Mouse (Mus musculus) kidney, embryonic 14.5 days (tissue): ENCODE measurements around the gene Cacng5. TPM values are rescaled to one million over a fixed set of nuclear protein-coding genes. Genes with fewer than 3 reads are reported as not detected.

Experiments
- ATAC-seq: fragments of 200-750 bp; cut with Nextera tagmentation; 2 replicates; pipeline ENCODE4 v1.8.0; 2017; ENCODE audit warnings: moderate number of reproducible peaks, mild to moderate bottlenecking, moderate TSS enrichment, moderate library complexity; ENCODE audit not compliant: low FRiP score, low TSS enrichment
- H3K27ac ChIP-seq: fragments of 300-500 bp; sonication (generic); 2 replicates; pipeline ENCODE4 v1.5.1; 2014; ENCODE audit warnings: low read depth, mild to moderate bottlenecking, low read length, moderate library complexity, mixed read lengths
- H3K27me3 ChIP-seq: fragments of 300-500 bp; sonication (generic); 2 replicates; pipeline ENCODE4 v1.6.1; 2014; ENCODE audit warnings: mild to moderate bottlenecking, low read length; ENCODE audit not compliant: control insufficient read depth, insufficient read depth
- H3K36me3 ChIP-seq: fragments of 300-500 bp; sonication (generic); 2 replicates; pipeline ENCODE4 v1.6.1; 2014; ENCODE audit warnings: low read length, mixed read lengths; ENCODE audit not compliant: control insufficient read depth, insufficient read depth
- H3K4me1 ChIP-seq: fragments of 300-500 bp; sonication (generic); 2 replicates; pipeline ENCODE4 v1.6.1; 2014; ENCODE audit warnings: low read length, mixed read lengths; ENCODE audit not compliant: control insufficient read depth, insufficient read depth
- H3K4me2 ChIP-seq: fragments of 300-500 bp; sonication (generic); replicated peaks from 2 replicates; pipeline ENCODE4 v1.6.1; 2014; ENCODE audit warnings: low read depth, mild to moderate bottlenecking, low read length
- H3K4me3 ChIP-seq: fragments of 300-500 bp; sonication (generic); 2 replicates; pipeline ENCODE4 v1.5.1; 2014; ENCODE audit warnings: mild to moderate bottlenecking, low read length
- H3K9ac ChIP-seq: fragments of 300-500 bp; sonication (generic); 2 replicates; pipeline ENCODE4 v1.6.1; 2014; ENCODE audit warnings: low read depth, mild to moderate bottlenecking, low read length, moderate library complexity
- H3K9me3 ChIP-seq: fragments of 300-500 bp; sonication (generic); 2 replicates; pipeline ENCODE4 v1.6.1; 2016; ENCODE audit warnings: low read length; ENCODE audit not compliant: control insufficient read depth
- WGBS: fragments of 180-500 bp; shearing (Covaris S2); extraction: QIAGEN DNeasy Blood & Tissue Kit; methylation state at CpG from one replicate; pipeline ENCODE4 v1.1.7; 2014; 5-methylcytosine and 5-hydroxymethylcytosine counted together
- polyA plus RNA-seq: library from polyadenylated mRNA; unstranded; fragments of >200 nt; fragmentation: Nextera tagmentation; extraction: Ambion mirVana; gene quantifications from 2 replicates; pipeline ENCODE4 v1.2.1, GENCODE M21; 2014

The Cacng5 gene
- polyA plus RNA-seq, 1 experiment from 2014 or later: not detected

- Histone ChIP-seq H3K4me1 (no peaks in the 10 kb centered on the region), H3K9ac (no peak overlapping the region), H3K4me3 (no peak overlapping the region), H3K4me2 (no peak overlapping the region), H3K27ac (no peak overlapping the region), H3K36me3 (no peaks in the 10 kb centered on the region), H3K27me3 (no peaks in the 10 kb centered on the region), H3K9me3 (no peaks in the 10 kb centered on the region)
- no peak for ATAC-seq
- WGBS: 13% methylated on average over 7 of the region's 7 CpGs
These were observed 49.7 kb downstream of the Cacng5 start for GRCm38 (mm10) chr11:107865128-107865527.

GRCm38 (mm10) chr11:107864024-107864423, 50.8 kb downstream of the Cacng5 start:
- 0 out of 2 replicates have a peak, but pooled peaks have one; percentile 28 for ATAC-seq
- no peak overlapping the region for H3K27ac ChIP-seq
- 2% methylated on average over 4 of the region's 4 CpGs for WGBS
- no peaks in the 10 kb centered on the region for H3K27me3 ChIP-seq
- H3K9me3 ChIP-seq: no peaks in the 10 kb centered on the region
- no peaks in the 10 kb centered on the region for H3K4me1 ChIP-seq
- H3K9ac ChIP-seq: no peak overlapping the region
- no peak overlapping the region for H3K4me3 ChIP-seq
- no peaks in the 10 kb centered on the region for H3K36me3 ChIP-seq
- H3K4me2 ChIP-seq: no peak overlapping the region

- Histone ChIP-seq H3K4me2 (no peak overlapping the region), H3K27me3 (no peaks in the 10 kb centered on the region), H3K36me3 (no peaks in the 10 kb centered on the region), H3K4me3 (no peak overlapping the region), H3K4me1 (no peaks in the 10 kb centered on the region), H3K27ac (no peak overlapping the region), H3K9ac (no peak overlapping the region), H3K9me3 (no peaks in the 10 kb centered on the region)
- 83% methylated on average over 5 of the region's 5 CpGs for WGBS
- ATAC-seq: no peak
These were observed 53.1 kb downstream of the Cacng5 start for GRCm38 (mm10) chr11:107861738-107862137.

GRCm38 (mm10) chr11:107859871-107860270, 55.0 kb downstream of the Cacng5 start:
- Histone ChIP-seq H3K27ac (no peak overlapping the region), H3K9me3 (no peaks in the 10 kb centered on the region), H3K36me3 (no peaks in the 10 kb centered on the region), H3K4me2 (no peak overlapping the region), H3K4me3 (no peak overlapping the region), H3K9ac (no peak overlapping the region), H3K4me1 (no peaks in the 10 kb centered on the region), H3K27me3 (no peaks in the 10 kb centered on the region)
- WGBS: 99% methylated on average over 4 of the region's 4 CpGs
- ATAC-seq: no peak

GRCm38 (mm10) chr11:107859288-107859687, 55.6 kb downstream of the Cacng5 start:
- H3K27me3 ChIP-seq: no peaks in the 10 kb centered on the region
- no peak overlapping the region for H3K4me3 ChIP-seq
- WGBS: 26% methylated on average over 7 of the region's 7 CpGs
- no peak overlapping the region for H3K4me2 ChIP-seq
- H3K9ac ChIP-seq: no peak overlapping the region
- no peaks in the 10 kb centered on the region for H3K9me3 ChIP-seq
- H3K36me3 ChIP-seq: no peaks in the 10 kb centered on the region
- no peaks in the 10 kb centered on the region for H3K4me1 ChIP-seq
- ATAC-seq: no peak
- H3K27ac ChIP-seq: no peak overlapping the region

- Histone ChIP-seq H3K9ac (no peak overlapping the region), H3K4me1 (no peaks in the 10 kb centered on the region), H3K36me3 (no peaks in the 10 kb centered on the region), H3K9me3 (no peaks in the 10 kb centered on the region), H3K27ac (no peak overlapping the region), H3K4me3 (no peak overlapping the region), H3K27me3 (no peaks in the 10 kb centered on the region), H3K4me2 (no peak overlapping the region)
- ATAC-seq: no peak
- 41% methylated on average over 1 of the region's 1 CpGs for WGBS
These were observed 61.8 kb downstream of the Cacng5 start for GRCm38 (mm10) chr11:107853088-107853487.

- WGBS: 58% methylated on average over 10 of the region's 10 CpGs
- no peak for ATAC-seq
- H3K9ac ChIP-seq: no peak overlapping the region
These were observed 65.2 kb downstream of the Cacng5 start for GRCm38 (mm10) chr11:107849621-107850020.

GRCm38 (mm10) chr11:107844175-107844574, 70.7 kb downstream of the Cacng5 start:
- Histone ChIP-seq H3K4me3 (no peak overlapping the region), H3K27ac (no peak overlapping the region), H3K9me3 (no peaks in the 10 kb centered on the region), H3K9ac (no peak overlapping the region), H3K4me2 (no peak overlapping the region), H3K4me1 (no peaks in the 10 kb centered on the region), H3K27me3 (no peaks in the 10 kb centered on the region), H3K36me3 (no peaks in the 10 kb centered on the region)
- WGBS: 90% methylated on average over 1 of the region's 1 CpGs
- ATAC-seq: no peak

More at GRCm38 (mm10) chr11:107849621-107850020, 65.2 kb downstream of the Cacng5 start:
- no peak overlapping the region for H3K4me3 ChIP-seq
- H3K27ac ChIP-seq: no peak overlapping the region
- no peaks in the 10 kb centered on the region for H3K4me1 ChIP-seq
- H3K4me2 ChIP-seq: no peak overlapping the region
- H3K9me3 ChIP-seq: no peaks in the 10 kb centered on the region
- no peaks in the 10 kb centered on the region for H3K27me3 ChIP-seq
- no peaks in the 10 kb centered on the region for H3K36me3 ChIP-seq

- no peaks in the 10 kb centered on the region for H3K4me1 ChIP-seq
- H3K36me3 ChIP-seq: no peaks in the 10 kb centered on the region
- no peak overlapping the region for H3K27ac ChIP-seq
- no peak overlapping the region for H3K4me2 ChIP-seq
- no peak overlapping the region for H3K4me3 ChIP-seq
- no peaks in the 10 kb centered on the region for H3K27me3 ChIP-seq
- ATAC-seq: no peak
- 55% methylated on average over 7 of the region's 7 CpGs for WGBS
- no peaks in the 10 kb centered on the region for H3K9me3 ChIP-seq
- no peak overlapping the region for H3K9ac ChIP-seq
These were observed 81.4 kb downstream of the Cacng5 start for GRCm38 (mm10) chr11:107833351-107834040.
